Mouse (Mus musculus) embryo, embryonic 10.5 days (tissue): ENCODE results near the gene Wars2.

Experiments used
- DNase-seq: peaks from one replicate; pipeline ENCODE4 v3.0.0-alpha.2; 2015; ENCODE audit warnings: low spot score

The Wars2 gene

GRCm38 (mm10) chr3:99247996-99248801 is 107.3 kb downstream of the Wars2 start:
- peak; percentile 65 for DNase-seq

- DNase-seq, result peak; percentile 59
Measured at GRCm38 (mm10) chr3:99248831-99249550, 108.1 kb downstream of the Wars2 start.

- peak; percentile 38 for DNase-seq
Measured at GRCm38 (mm10) chr3:99249551-99249870, 108.6 kb downstream of the Wars2 start.

DNA sequence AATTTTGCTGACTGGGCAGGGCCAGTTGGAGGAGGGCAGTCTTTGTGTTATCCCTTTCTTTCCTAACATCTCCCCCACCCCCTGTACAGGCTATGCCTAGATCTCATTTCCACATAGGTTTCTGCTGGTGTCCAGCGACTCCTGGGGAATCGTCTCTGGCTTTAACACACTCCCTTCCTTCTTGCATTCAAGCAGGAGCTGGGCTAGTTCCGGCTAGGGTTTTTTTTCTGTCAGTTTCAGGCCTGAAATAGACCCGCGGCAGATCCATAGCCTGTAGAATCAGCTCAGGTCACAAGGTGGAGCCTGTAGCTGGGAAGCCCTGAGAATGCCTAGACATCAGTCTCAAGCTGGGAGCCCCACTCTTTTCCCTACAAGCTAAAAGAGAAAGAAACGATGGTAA is 109.0 kb downstream of the Wars2 start:
- peak; percentile 74 for DNase-seq

DNA sequence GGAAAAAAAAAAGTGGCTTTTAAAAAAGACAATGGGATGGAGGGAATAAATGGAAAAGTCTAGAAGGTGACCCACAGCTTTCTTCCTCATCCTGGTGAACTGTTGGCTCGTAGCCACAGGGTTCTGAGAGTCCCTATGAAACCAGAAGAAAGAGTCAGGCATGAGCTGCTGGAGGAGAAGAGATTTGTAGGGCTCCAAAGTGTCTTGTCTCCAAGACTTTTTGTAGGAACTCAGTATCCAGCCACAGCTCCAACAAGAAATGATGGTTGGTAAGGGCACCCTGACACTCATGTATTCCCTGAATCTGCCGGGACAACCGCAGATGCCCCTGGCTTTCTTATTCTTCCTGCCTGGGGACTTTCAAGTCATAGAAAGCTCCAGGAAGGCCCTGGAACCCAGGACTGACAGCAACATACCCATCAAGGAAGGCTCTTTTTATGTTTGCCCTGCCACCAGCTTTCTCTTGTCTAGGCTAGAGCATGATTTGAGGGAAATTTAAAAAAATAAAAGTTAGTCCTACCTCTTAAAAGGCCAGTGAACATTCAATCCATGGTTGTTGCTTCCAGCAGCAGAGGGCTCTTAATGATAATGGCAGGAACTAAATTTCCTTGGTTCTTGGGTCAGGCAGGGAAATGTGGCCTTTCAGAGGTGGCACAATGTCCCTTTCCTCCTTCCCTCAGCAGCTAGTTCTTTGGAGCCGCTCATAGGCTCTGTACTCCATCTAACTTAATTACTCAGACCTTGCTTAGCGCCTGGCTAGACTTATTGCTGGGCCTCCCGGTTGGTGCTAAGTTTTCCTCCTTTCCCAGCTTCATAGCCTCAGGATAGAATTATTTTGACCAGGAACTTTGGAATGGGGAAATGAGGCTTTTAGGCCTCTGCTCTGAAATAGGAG is 110.7 kb downstream of the Wars2 start:
- peak; percentile 39 for DNase-seq

- DNase-seq, result peak; percentile 59
Measured at GRCm38 (mm10) chr3:99252461-99253091, 111.7 kb downstream of the Wars2 start.

GRCm38 (mm10) chr3:99253092-99253488 is 112.2 kb downstream of the Wars2 start:
- DNase-seq, result peak; percentile 87

DNA sequence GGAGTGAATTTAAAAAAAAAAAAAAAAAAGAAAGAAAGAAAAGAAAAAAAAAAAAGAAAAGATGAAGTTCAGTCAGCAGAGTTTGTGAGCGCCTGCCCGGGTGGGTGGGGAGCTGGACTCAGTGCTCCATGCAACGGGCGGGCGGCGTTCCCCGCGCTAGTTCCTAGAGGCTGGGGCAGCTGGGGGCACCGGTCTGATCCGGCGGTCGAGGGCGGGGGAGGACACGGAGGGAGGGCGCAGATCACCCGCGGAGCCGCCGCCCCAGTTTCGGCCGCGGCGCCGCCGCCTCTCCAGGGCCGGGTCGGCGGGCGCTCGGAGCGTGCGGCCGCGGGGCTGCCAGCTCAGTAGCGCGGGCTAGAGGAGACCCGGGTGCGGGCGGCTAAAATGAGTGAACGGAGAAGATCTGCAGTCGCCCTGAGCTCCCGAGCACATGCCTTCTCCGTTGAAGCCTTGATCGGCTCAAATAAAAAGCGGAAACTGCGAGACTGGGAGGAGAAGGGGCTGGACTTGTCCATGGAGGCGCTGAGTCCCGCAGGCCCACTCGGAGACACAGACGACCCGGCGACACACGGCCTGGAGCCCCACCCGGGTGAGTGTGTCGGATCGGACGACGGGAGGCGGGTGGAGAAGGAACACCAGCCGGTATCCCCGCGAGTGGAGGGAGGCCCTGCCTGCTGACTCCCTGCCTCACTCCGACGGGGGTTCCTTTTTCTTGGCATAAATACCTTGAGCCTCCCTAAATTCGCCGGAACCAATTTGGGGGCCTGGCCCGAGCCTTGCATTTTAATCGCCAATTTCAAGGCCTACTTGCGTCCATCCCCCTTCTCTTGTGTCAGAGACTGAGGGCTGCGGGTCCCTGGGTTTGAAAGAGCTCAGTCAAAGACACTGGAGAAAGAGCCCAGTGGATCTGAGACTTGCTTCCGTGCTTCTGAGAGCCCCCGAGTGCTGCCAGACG is 112.9 kb downstream of the Wars2 start:
- peak; percentile 74 for DNase-seq

GRCm38 (mm10) chr3:99254559-99255151 is 113.8 kb downstream of the Wars2 start:
- peak; percentile 64 for DNase-seq

GRCm38 (mm10) chr3:99255411-99256365 is 114.8 kb downstream of the Wars2 start:
- DNase-seq, result peak; percentile 59

GRCm38 (mm10) chr3:99256366-99256750 is 115.5 kb downstream of the Wars2 start:
- no peak for DNase-seq

DNA sequence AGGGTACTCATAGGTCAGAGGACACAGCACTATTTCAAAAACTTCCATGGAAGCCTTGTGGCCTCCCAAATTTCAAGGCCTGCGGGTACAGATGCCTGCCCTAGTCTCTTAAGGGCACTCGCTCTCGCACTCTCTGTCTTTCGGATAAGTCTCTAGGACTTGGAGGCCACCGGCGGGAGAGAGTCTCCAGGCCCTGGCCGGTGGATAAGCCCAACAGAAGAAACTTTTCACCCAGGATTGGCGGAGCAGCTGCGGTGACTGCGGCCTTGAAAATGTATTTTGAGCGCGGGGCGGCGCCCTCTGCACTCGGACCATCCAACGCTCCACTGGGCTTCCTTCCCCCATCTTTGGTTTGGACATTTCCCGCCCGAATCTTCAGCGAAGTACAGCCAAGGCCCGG is 115.9 kb downstream of the Wars2 start:
- peak; percentile 80 for DNase-seq

- peak; percentile 43 for DNase-seq
Measured at GRCm38 (mm10) chr3:99257586-99258577, 117.0 kb downstream of the Wars2 start.

GRCm38 (mm10) chr3:99259741-99260270 is 118.9 kb downstream of the Wars2 start:
- DNase-seq, result peak; percentile 63

DNA sequence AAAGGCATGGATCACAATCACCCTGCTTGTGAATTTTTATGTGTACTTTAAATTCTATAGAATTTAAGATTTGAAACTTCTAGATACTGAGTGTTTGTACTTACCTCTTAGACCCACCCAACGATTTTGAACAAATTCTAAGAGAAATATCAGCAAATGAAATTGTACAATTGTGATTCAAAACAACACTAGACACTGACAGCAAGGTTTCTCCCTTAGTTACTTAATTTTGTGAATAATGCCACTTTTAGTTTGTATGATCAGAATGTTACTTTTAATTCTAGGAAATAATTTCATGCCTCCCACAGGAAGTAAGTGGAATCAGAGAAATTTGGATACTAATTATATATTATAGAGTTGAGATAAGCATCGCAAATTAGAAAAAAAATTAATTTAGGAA is 119.5 kb downstream of the Wars2 start:
- peak; percentile 33 for DNase-seq

- peak; percentile 62 for DNase-seq
Measured at GRCm38 (mm10) chr3:99261371-99261791, 120.5 kb downstream of the Wars2 start.

DNA sequence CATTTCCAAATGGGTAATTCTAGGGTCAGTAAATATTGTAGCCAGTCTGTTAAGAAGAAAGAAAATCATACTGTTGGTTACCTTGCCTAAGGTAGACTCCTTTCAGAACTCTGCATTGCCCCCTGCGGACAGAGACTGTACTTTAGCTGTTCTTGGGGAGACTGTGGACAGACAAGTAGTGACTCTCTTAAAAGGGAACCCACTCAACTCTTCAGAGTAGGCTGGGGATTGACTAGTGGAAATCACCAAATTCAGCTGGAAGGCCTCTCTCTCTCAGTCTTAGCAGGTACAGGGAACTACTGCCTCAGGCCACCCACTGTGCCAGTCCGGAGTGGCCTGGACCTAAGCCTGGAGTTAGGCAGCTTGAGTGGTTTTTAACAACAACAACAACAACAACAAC is 121.1 kb downstream of the Wars2 start:
- DNase-seq, result peak; percentile 62

DNA sequence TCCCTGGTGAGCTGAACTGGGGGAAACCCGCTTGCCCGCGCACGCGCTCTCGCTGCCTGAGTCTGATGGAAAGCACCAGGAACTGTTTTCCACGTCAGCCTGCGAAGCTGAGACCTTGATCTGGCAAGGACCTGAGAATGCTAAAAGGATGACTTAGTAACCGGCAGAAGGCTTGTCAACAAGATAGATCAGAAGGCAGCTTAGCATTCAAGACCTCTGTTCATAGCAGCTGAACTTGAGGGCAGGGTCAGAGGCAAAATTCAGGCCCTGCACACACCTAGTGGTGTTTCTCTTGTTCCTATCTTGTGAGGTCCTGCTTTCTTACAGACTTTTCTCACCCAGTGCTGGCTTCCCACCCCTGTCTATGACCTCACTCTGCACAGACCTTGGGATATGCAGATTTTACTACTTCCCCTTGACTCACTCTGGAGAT is 122.6 kb downstream of the Wars2 start:
- peak; percentile 28 for DNase-seq
